Mouse (Mus musculus): Measurements from ENCODE around the gene Lsamp. TPM values are rescaled to one million over a fixed set of nuclear protein-coding genes. Genes with fewer than 3 reads are reported as not detected.
A peak's percentile ranks its signal among the peaks of the same experiment; 100 is the strongest.

Lsamp gene
- total RNA-seq, 2 experiments from 2014 or later, result 1.1 to 1.8 TPM

DNA sequence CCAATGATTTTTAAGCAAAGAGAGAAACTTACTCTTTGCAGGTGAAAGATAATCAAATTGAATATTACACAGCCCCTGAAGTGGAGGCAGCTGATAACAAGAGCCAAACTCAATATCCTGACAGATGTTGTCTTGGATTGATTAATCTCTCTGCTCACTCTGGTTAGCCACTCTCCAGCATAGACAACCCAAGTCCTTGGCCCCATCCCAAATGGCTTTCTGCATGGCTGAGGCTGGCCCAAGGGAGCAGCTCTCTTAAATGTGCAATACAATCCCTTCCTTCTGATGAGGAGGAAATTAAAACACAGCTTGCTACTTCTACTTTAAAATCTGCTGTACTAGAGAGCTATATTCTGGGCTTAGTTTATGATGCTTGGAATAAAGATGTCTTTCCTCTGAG lies 1572.9 kb downstream of the Lsamp start:
- DNase-seq, result peak; percentile 59 to 65

DNA sequence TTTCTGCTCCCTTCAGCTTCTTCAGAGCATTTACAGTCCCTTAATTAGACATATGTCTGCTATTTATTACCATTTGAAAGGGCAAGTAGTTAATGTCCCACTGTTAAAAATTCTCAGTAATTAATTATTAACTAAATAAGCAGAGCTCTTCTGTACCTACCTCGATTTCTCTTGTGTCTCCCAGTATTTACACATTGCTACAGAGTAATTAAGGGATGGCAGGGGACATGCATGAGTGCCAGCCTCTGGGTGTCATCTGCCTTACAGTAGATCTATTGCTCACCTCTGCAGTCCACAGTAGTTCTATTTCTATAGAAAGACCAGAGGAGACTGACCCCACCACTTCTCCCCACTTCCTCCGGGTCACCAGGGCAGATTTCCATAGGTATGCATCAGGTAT lies 1581.1 kb downstream of the Lsamp start:
- DNase-seq, result no peak

DNA sequence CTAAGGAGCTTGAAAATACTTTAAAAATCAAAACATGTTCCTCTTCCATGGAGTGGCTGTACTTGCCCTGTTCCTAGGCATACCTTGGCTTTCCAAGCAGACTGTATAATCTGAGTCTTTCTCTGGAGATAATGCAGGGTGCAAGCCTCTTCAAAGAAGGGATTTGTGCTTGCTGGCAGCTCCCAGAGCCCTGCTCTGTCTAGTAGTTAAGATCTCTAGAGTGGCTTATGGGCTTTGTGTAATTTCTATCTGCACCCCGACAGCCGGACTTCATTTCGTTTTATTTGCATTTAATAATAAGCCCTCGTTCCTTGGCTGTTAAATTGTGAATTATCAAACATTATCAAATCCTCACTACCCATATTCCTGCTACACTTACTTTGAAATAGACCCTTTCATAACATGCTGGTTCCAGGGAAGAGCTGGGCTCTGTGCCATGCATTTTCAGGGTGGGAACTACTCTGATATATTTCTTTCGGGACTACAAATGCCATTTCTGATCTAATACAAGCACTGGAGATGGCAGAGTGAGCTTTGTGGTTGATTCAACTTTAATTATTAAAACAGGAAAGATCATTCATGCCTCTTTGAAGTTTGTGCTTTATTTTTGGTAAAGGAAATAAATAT lies 1604.6 kb downstream of the Lsamp start:
- DNase-seq, result no peak

DNA sequence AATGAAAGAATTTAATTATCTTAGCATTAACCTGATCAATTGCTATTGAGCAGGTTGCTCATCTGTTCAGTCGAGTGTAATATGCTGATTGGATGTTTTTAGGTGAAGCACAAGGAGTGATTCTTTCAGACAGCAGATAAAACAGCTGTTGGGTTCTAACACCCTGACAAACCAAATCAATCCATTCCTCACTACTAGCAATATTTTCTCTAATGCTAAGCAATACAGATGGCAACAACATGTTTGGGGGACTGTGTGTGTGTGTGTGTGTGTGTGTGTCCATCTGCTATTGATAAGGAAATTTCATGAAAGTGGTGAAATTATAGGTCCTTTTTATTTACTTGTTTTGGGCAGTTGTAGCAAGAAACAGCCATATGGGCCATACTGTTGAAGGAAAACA lies 1628.1 kb downstream of the Lsamp start:
- no peak for DNase-seq

DNA sequence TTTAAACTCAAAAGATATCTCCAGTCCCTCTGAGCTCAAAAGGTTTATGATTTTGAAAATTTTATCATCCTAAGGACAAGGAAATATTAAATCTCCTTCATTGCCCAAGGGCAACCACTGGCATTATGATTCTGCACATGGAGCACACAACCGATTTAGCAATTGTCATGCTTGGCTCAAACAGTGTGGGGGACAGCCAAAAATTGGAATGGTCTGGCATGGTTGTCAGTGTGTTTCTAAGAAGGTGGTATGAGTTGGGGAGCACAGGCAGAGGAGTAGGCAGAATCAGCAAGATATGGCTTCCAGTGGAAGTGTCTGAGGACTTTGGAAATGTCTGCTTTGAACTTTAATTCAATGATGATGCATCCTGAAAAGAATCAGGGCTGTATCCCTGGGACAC lies 1639.7 kb downstream of the Lsamp start:
- no peak for DNase-seq

DNA sequence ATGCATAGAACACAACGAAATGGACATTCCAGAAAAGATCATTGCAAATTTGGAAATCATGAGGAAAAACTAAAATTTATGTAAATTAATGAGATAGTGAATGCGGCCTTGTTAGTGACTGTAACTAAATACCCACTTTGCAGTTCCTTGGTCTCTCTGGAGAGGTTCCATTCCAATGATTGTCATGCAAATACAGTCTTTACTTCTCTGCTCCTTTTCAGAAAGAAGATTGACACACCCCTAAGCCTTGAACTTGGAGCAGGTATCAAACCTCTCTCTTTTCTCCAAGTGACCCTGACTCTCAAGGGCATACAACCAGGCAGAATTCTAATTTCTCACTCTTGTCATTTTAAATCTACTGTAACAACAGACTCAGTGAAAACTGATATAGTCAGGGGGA lies 1649.7 kb downstream of the Lsamp start:
- no peak for DNase-seq

DNA sequence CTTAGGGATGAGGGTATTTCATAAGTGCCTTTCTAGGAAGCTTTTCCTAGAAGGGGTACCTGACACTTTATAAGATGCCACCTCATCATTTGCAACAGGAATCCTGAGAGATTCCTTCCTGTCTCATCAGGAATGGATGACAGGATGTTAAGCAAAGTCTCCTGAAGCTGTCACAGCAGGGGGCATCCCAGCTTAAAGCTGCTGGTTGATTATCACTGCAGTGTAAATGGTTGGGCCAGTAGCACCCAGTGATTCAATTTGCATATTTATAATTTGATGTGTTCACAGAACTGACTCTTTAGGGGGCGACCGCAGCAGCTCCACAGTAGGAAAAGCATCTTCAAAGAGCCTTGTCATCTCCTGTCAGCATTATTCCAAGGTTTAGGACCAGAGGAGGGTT lies 1656.7 kb downstream of the Lsamp start:
- DNase-seq, result no peak

DNA sequence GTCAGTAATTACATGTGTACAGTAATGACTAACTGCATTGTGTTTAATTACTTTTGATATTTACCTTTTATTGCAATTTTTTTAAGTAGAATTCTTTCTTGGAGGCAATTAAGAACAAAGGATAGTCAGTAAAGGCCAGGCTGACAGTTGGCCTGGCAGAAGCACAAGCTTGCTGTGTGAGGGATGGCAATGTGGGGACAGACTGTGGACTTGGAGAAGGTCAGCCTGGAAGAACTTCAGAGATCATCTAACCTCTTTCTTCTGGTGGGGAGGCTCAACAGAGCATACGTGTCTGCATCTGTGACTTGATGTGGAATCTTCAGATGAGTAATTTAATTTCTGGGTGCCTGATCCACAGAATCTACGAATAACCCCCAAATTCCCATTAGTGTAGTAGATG lies 1669.1 kb downstream of the Lsamp start:
- no peak for DNase-seq

DNA sequence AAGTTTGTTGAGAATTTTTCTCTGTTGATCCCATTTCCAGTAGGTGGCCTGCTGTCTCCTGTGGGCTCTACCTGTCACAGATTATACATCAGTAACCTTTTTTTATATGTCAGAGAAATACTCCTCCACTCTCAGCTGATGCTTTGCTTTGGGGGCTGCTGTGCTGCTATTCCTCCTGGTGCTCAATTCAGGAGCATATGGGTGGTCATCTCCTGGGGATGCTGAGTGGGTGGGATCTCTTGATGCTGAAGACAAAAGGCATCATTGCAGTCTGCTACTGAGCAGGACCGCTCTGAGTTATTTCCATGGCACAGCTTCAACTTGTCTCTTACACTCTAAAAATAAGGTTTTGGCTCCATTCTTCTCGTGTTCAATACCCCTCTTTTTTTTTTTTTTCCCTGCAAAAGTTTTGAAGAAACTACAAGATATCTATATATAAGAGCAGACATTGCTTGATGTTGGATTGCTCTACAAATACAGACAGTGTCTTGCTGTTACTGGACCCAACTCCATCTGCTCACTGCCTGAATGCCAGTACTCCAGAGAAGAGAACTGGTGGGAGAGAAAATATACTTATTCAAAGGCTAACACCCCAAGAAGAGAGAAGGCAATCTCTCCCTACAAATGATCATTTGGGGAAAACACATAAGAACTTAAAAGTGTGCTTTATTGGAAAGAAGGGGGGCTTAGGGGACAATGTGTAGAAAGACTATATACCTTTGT lies 1690.3 kb downstream of the Lsamp start:
- DNase-seq, result no peak

DNA sequence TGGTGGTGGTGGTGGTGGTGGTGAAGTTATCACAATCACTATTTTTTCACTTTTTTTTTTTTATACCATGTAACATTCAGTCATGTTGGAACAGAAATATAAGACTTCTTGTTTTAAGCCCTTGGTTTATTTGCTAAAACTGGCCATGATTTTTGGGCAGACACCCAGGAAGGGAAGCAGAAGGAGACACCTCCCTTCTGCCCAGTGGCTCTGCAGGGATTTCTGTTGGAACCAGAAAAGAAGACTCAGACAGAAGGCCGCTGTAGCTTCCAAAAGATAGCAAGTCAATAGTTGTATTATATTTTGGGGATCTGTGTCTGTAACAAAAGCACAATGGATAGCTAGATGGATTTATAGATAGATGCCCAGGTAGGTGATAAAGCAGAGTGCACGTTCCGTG lies 1691.6 kb downstream of the Lsamp start:
- peak; percentile 18 to 19 for DNase-seq

DNA sequence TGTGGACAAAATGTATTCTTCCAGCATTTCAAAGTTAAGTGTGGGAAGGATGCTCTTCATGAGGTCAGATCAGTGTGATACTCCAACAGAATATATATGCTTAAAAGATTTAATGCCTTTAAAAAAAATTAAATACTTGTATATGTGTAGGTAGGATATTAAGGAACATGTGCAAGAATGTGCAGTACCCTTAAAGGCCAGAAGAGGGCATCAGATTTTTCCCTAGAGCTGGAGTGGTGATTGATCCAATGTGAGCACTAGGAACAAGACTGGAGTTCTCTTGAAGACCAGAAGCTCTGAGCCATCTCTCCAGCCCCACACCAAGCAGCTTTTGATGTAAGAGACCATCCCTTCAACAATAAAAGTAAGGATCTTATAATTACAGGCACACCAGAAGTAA lies 1708.3 kb downstream of the Lsamp start:
- DNase-seq, result peak in 1 of 2 experiments; percentile 21

DNA sequence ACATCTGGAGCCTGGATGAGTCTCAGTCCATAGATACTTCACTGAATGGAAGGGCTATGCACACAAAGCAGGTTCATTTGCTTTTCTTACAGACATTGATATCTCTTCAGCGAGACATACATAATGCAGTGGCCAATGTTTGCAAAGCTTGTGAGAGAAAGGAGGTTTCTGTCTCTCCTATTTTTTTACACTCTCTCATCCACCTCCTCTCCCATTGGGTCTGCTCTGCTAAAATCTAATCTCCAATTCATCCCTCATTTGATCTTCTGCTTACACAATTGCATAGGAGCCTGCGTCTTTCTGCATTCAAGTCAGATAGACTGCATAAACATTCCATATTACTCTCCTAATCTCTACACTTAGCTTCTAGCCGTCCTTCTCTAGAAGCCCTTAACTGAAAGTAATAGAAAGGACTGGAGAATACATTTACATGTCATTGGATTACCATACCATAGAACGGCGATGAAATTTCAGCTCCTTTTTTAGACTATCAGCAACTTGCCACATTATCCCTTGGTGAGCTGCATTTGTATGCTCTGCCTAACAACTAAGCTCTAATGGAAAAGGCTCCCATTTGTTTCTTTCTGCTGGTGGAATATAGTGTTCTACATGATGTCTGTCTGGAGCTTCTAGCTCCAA lies 1717.7 kb downstream of the Lsamp start:
- DNase-seq, result no peak

DNA sequence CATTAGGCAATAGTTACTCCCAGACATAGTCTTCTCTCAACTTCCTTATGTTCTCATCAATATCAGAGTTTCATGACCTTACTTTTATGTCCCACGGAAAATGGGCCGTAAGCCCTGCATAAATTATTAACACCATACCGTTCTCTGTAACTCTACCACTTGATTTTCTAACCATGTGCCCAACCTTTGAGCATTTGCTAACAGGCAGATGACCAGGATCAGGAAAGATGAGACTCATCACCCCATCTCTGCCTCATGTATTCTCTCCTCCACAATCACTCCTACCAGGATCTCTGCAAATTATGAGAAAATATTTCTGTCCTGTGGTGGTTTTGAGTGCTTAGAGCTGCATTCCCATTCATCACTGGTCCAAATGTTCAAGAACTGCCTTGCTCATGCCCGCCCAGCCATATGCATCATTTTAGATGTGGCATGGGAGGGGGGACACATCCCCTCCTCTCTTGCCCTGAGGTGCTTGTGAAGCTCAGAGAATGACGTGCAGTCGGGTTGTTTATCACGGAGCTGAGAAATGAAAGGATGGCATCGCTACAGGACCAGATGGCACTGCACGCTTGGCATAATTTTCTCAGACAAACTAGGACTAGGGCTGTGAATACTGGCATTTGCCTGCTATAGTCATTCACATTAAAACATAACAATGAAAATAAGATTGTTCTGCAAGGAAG lies 1744.9 kb downstream of the Lsamp start:
- no peak for DNase-seq

DNA sequence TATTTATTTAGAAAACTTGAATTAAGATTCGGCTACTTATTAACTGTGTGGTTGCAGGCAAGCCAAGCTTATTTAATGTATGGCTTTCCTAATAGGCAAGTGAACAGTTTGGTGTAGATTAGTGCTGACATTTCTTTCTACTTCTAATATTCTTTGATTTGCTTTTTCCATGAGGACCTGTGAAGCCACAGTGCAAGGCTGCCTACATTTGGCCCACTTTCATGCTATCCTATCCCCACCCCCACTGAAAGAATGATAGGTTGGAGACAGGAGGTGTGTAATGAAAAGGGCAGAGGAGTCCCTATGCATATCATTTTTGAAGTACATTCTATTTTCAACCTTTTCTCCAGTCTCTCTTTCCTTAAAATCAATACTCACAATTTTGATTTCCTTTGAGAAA lies 1745.8 kb downstream of the Lsamp start:
- DNase-seq, result no peak

DNA sequence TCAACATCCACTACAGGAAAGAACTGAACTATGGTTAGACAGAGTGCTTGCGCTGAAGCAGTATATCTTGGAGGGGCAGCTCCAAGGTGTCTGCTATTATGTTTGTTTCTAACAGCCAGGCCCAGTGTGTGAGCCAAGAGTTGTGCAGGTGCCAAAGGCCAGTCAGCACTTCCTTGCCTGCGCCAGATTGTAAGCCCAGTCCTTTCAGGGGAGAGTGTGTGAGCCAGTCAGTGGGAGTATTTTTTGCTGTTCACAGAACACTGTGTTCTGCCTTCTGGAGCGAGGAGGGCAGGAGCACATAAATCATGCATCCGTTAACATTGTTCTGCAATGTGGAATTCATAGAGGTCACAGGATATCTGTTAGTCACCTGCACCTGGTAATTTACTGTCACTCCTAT lies 1760.9 kb downstream of the Lsamp start:
- DNase-seq, result peak; percentile 80 to 86

DNA sequence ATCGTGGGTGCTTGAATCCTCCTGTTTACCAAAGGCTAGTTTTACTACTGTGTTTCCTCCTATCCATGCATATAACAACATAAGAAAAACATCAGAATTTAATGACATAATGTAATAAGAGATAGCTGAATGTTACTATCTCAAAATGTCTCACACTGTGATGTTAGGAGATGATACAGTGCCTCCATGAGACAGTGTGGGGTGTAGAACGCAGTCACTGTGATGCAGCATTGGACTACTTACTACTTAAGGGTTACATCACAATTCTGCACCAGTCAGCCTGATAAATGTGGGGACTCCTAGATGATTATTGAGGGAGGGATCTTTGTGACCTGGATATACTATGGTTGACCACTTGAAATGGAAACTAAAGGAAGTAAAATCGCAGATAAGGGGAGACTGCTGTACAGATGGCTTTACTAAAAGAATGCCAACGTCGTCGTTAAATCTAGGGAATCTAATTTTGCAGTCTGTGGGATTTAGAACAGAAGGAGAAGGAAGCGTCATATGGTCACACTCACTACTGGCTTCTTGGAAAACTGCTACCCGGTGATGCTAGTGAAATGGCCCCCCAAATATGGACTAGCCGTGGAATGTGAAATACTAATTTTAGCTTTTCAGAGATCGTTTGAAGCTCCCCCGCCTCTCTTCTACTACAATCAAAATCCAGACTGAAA lies 1762.2 kb downstream of the Lsamp start:
- no peak for DNase-seq

DNA sequence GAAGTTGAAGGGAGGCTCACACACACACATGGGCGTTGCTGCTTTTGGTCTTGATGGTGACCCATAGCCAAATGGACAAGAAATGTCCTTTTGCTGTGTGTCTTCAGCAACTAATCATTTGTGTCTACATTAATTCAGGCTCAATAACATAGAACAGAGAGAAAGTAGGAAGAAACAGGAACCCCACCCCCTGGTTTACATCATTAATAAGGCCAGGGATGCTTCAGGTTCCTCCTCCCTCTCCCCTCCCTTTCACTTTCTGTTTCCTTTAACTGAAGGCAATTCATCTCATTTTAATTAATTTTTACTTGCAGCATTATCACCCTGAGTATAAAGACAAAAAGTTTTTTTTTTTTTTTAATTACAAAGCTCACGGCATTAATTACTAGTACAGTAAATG lies 1763.7 kb downstream of the Lsamp start:
- DNase-seq, result no peak

DNA sequence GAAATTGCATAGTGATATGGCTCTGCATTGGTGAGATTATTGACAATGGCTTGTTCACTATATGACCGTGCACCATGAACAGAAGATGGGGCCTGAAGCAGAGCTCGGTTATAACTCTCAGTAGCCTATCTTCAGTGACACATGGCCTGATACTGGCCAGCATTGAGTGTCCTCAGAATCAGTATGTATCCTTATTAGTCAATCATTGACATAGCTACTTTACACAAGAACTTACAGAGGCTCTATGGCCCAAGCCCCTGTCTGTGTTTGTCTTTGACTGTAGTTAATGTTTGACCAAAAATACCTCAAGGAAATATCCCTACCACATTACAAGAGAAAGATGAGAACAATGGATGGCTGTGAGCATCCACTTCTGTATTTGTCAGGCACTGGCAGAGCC lies 1764.6 kb downstream of the Lsamp start:
- DNase-seq, result no peak

DNA sequence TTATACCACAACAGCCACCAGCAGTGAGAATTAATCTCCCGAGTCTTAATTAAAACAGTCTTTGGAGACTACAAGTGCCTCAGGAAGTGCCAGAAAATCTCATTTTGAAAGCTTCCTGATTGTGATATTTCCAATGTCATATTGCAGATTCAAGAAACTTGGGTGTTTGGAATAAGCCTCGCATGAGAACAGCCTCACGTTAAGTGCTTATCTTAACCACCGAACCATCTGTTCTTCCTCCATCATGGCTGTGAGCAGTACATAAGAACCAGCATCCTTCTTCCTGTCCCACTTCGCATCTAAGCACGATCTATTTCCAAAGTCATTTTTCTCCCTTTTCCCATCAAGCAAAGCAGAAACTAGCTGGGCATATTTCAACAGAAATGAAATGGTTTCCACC lies 1780.1 kb downstream of the Lsamp start:
- DNase-seq, result no peak

DNA sequence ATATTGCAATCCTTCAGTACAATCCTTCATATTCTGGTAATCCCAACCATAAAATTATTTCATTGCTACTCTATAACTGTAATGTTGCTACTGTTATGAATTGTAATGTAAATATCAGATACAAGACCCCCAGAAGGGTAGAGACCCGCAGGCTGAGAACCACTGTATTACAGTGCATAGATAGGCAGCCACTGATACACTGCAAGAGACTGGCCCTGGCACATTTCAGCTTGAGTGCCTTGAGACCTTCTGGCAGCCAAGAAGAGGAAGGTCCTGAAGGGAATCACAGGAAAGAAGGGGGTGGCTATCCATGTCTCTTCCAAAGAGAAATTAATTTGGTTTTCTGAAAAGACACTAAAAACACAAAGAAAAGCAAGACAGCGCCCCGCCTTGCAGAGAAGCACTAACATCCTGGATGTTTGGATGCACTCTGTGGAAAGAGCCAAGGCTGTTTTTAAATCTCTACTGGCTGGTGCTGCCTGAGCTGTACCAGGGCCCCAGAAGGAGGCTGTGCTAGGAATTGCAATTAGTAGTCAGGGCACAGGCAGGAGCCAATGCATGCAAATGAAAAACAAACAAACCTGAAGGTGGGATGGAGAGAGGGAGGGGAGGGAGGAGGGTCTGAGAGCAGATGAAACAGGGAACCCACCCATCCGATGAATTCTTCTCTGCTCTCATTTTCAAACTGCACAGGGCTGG lies 1787.4 kb downstream of the Lsamp start:
- DNase-seq, result no peak

DNA sequence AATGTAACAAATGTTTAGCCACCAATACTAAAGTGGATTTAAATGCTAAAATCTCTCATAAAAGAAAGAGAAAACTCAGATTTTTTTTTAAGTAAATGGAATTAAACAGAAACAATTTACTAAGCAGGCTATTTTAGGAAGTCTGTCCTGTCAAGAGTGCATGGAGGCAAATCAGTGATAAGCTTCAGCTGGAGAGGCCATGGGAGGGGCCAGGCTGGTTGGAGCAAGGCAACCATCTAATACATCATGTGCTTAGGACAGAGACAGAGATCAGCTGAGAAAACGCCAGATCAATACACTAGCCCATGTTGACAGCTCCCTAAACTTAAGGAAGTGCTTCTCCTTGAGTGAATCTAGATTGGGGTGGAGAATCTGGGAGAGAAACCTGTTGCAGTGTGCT lies 1793.4 kb downstream of the Lsamp start:
- DNase-seq, result peak; percentile 61 to 63

DNA sequence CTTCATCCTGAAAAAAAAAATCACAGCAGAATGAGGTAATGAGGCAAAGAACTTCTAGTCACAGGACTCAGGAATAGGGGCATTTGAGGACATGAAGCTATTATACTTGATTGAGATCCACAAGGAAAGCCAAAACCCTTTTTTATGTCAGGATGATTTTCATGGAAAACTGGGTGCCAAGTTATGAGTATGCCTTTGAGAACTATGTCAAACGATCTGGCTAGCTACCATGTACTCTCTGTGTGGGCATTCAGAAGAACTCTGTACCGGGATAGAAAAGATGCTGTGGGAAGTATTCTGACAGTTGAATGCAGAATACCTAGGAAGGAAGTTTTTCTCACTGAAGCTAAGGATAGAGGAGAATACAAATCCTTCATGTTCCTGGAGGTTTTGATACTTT lies 1801.4 kb downstream of the Lsamp start:
- DNase-seq, result peak in 1 of 2 experiments; percentile 6
